Mouse (Mus musculus) neural tube, embryonic 13.5 days (tissue): ENCODE measurements around the gene Dab1. TPM values are rescaled to one million over a fixed set of nuclear protein-coding genes. Genes with fewer than 3 reads are reported as not detected.

Experiments used
- ATAC-seq: fragments of 200-750 bp; cut with Nextera tagmentation; 2 replicates; pipeline ENCODE4 v1.8.0; 2017; ENCODE audit warnings: low read depth, mild to moderate bottlenecking, moderate TSS enrichment, moderate library complexity
- H3K27ac ChIP-seq: fragments of 300-500 bp; sonication (generic); replicated peaks from 2 replicates; pipeline ENCODE4 v1.5.1; 2015; ENCODE audit warnings: moderate library complexity, mild to moderate bottlenecking, inconsistent platforms
- H3K27me3 ChIP-seq: fragments of 300-500 bp; sonication (generic); 2 replicates; pipeline ENCODE4 v1.6.1; 2015; ENCODE audit warnings: mild to moderate bottlenecking, inconsistent platforms
- H3K36me3 ChIP-seq: fragments of 300-500 bp; sonication (generic); 2 replicates; pipeline ENCODE4 v1.6.1; 2015; ENCODE audit warnings: mild to moderate bottlenecking, inconsistent platforms
- H3K4me1 ChIP-seq: fragments of 300-500 bp; sonication (generic); replicated peaks from 2 replicates; pipeline ENCODE4 v1.6.1; 2015; ENCODE audit warnings: inconsistent platforms
- H3K4me2 ChIP-seq: fragments of 300-500 bp; sonication (generic); 2 replicates; pipeline ENCODE4 v1.6.1; 2015; ENCODE audit warnings: inconsistent platforms, mild to moderate bottlenecking, moderate library complexity
- H3K4me3 ChIP-seq: fragments of 300-500 bp; sonication (generic); 2 replicates; pipeline ENCODE4 v1.5.1; 2015; ENCODE audit warnings: mild to moderate bottlenecking, inconsistent platforms
- H3K9ac ChIP-seq: fragments of 300-500 bp; sonication (generic); 2 replicates; pipeline ENCODE4 v1.6.1; 2015; ENCODE audit warnings: moderate library complexity, mild to moderate bottlenecking, inconsistent platforms
- H3K9me3 ChIP-seq: fragments of 300-500 bp; sonication (generic); 2 replicates; pipeline ENCODE4 v1.6.1; 2016; ENCODE audit warnings: inconsistent platforms
- WGBS: fragments of 180-500 bp; shearing (Covaris S2); methylation state at CpG from one replicate; pipeline ENCODE4 v1.1.7; 2015; 5-methylcytosine and 5-hydroxymethylcytosine counted together
- polyA plus RNA-seq: library from polyadenylated mRNA; unstranded; fragments of >200 nt; fragmentation: Nextera tagmentation; extraction: Ambion mirVana; gene quantifications from 2 replicates; pipeline ENCODE4 v1.2.1, GENCODE M21; 2015

The Dab1 gene
- polyA plus RNA-seq, 1 experiment from 2014 or later, result 46.6 TPM

DNA sequence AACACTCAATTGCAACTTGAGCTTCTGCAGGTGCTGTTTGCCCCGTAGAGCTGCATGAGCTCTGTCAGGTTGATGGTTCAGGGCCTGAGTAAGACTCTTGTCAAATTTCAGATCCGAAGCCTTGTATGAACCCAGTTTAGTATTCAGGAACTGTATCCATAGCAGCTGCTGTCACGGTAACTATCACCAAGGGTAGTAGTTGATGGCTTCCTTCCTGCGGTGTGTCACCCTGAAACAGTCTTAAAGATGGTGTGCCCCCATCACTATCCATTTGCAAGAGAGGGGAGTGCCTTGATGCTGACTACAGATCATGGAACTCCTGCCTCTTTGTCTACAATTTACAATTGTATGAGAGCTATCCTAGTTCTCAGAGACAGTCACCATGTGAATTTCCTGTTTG, 87.3 kb downstream of the Dab1 start:
- ATAC-seq, result no peak
- H3K36me3 ChIP-seq, result no peaks in the 10 kb centered on the region

DNA sequence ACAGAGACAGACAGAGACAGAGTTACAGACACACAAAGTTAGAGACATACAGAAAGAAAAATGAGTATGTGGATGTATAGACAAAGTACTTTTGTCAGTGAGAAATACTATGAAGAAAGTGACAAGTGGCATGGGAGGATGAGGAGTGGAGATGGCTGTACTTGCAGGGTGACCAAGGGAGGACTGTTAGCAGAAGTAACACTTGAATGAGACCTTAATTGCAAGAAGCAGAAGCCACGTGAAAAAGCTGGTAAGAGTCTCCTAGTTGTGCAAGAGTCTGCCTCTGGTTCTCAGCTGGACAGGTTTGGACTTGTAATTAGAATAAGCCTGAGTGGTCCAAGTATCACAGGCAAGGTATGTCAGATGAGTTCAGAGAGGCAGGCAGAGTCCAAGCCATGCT, 88.0 kb downstream of the Dab1 start:
- 63% methylated on average over 1 of the region's 1 CpGs for WGBS
- Histone ChIP-seq H3K27me3 (no peaks in the 10 kb centered on the region), H3K4me3 (no peak overlapping the region), H3K4me2 (no peak overlapping the region), H3K9me3 (no peaks in the 10 kb centered on the region), H3K4me1 (no peaks in the 10 kb centered on the region), H3K36me3 (no peaks in the 10 kb centered on the region), H3K27ac (no peak overlapping the region), H3K9ac (no peak overlapping the region)
- ATAC-seq, result no peak

More for the DNA sequence above, 87.3 kb downstream of the Dab1 start:
- no peaks in the 10 kb centered on the region for H3K27me3 ChIP-seq
- H3K4me1 ChIP-seq, result no peaks in the 10 kb centered on the region
- no peak overlapping the region for H3K9ac ChIP-seq
- 71% methylated on average over 4 of the region's 4 CpGs for WGBS
- H3K4me2 ChIP-seq, result no peak overlapping the region
- no peaks in the 10 kb centered on the region for H3K9me3 ChIP-seq
- H3K4me3 ChIP-seq, result no peak overlapping the region
- no peak overlapping the region for H3K27ac ChIP-seq

DNA sequence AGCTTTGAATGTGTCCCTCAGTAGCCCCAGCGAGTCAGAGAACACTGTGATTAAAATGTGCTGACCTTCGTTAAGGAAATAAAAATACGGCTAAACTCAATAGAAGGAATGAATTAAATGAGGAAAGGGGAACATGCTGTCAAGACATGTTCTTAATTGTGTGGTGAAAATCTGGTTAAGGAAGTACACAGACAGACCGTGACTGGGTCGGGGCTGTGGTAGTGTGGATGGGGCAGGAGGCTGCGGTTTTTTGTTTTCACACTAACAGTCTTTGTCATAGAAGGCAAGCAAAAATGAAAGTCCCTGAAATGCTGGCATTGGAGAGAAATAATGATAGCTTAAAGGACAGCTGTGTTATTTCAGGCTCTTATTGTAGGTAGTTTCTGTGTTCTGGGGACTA, 92.2 kb downstream of the Dab1 start:
- no peak overlapping the region for H3K4me3 ChIP-seq
- ATAC-seq, result no peak
- H3K9ac ChIP-seq, result no peak overlapping the region
- peaks cover 3% of the 10 kb centered on the region; the same call in 1 of the 2 replicates for H3K4me1 ChIP-seq
- no peaks in the 10 kb centered on the region for H3K27me3 ChIP-seq
- H3K9me3 ChIP-seq, result no peaks in the 10 kb centered on the region
- no peak overlapping the region for H3K27ac ChIP-seq
- H3K4me2 ChIP-seq, result no peak overlapping the region
- no peaks in the 10 kb centered on the region for H3K36me3 ChIP-seq
- 80% methylated on average over 6 of the region's 6 CpGs for WGBS

DNA sequence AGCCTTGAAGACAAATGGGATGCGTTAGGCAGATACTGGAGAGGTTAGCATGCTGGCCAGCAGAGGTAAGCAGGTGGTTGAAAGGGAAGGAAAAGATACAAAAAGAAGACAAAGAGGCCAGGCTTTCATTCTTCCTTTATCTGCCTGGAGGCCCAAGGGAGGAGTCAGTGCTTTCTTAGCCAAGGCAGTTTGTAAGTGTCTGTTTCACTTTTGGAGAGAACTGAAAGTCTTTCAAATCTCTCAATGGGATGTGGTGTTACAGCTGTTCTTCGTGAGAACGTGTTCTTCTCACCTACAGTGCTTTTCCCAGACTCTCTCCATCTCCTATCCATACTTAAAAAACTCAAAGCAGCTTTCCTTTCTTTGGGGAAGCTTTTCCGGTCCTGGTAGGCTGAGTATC, 94.8 kb downstream of the Dab1 start:
- Histone ChIP-seq H3K9me3 (no peaks in the 10 kb centered on the region), H3K4me3 (no peak overlapping the region), H3K9ac (no peak overlapping the region), H3K27ac (no peak overlapping the region), H3K4me1 (peaks cover 3% of the 10 kb centered on the region; the same call in 1 of the 2 replicates), H3K4me2 (no peak overlapping the region), H3K36me3 (no peaks in the 10 kb centered on the region), H3K27me3 (no peaks in the 10 kb centered on the region)
- ATAC-seq, result no peak
- WGBS, result 96% methylated on average over 4 of the region's 4 CpGs

DNA sequence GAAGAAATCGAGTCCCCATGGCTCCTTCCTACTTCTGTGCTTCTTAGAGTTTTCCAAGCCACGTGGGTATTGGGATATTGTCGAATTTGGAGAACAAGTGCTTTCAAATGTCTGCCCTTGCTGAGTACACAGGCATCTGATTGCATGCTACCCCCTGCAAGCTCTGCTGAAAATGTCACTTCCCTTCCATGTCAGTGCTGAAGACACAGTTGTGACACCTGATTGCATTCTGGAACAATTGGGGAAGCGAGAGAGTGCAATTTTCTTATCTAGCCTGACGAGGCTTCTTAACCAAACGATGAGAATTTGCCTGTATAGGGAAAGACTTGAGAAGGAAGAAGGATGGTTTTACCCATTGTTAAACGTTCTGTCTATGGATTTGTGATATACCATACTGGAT, 95.8 kb downstream of the Dab1 start:
- Histone ChIP-seq H3K36me3 (no peaks in the 10 kb centered on the region), H3K9ac (no peak overlapping the region), H3K4me1 (peaks cover 3% of the 10 kb centered on the region; the same call in 1 of the 2 replicates), H3K9me3 (no peaks in the 10 kb centered on the region), H3K27ac (no peak overlapping the region), H3K27me3 (no peaks in the 10 kb centered on the region), H3K4me2 (no peak overlapping the region), H3K4me3 (no peak overlapping the region)
- ATAC-seq, result no peak
- 81% methylated on average over 7 of the region's 7 CpGs for WGBS

DNA sequence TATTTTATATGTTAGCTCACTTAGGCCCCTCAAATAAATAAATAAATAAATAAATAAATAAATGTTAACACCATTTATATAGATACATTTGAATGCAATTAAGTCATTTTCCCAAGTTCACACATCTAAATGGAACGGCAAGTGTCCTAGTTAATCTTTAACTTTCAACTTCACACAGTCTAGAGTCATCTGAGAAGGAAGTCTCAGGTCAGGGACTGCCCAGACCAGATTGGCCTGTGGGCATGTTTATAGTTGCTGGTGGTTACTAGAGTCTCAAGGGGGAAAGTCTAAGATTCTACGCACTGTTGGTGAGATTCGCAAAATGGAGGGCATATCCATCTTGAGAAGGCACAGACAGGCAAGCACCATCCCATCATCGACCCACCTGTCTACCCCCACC, 96.4 kb downstream of the Dab1 start:
- H3K27me3 ChIP-seq, result no peaks in the 10 kb centered on the region
- WGBS, result 92% methylated on average over 4 of the region's 4 CpGs
- no peaks in the 10 kb centered on the region for H3K36me3 ChIP-seq
- peaks cover 3% of the 10 kb centered on the region; the same call in 1 of the 2 replicates for H3K4me1 ChIP-seq
- no peak overlapping the region for H3K4me2 ChIP-seq
- H3K9ac ChIP-seq, result no peak overlapping the region
- no peak overlapping the region for H3K27ac ChIP-seq
- H3K4me3 ChIP-seq, result no peak overlapping the region
- no peak for ATAC-seq
- no peaks in the 10 kb centered on the region for H3K9me3 ChIP-seq

DNA sequence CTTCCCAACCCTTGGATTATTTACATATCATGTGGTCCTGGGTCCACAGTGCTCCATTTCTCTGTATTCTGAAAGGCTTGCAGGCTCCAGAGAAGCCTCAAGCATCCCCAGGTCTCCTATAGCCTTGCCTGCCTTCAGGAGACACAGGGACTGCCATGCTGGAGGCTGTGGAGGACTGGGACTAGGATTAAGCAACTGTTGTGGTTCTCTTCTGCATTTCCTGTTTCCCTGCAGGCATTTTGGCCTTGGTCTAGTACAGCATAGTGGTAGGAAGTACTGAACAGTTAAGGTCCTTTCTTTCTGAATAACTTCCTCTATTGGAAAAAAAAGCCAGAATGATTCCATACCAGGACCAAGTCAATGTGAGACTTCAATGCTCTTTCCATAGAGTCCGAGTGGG, 103.6 kb downstream of the Dab1 start:
- WGBS, result 87% methylated on average over 1 of the region's 1 CpGs
- H3K9me3 ChIP-seq, result no peaks in the 10 kb centered on the region
- ATAC-seq, result no peak

DNA sequence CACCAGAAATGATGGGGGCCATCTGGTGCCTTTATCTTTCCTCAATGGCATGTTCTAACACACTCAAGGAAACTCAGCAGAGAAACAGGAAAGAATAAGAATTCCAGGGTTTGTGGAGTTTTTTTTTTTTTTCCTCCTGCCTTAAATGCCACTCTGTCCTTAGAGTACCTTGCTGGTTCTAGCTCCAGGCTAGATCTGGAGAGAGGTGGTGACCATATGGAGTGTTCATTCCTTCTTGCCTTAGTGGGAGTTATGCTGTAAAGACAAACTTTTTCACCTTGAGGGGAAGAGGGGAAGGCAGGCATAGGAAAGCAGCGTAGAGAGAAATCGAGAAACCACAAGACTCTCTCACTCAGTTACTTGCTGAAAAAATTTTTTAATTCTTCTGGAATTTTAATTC, 107.3 kb downstream of the Dab1 start:
- no peak for ATAC-seq
- Histone ChIP-seq H3K36me3 (no peaks in the 10 kb centered on the region), H3K4me1 (no peaks in the 10 kb centered on the region), H3K9ac (no peak overlapping the region), H3K27me3 (no peaks in the 10 kb centered on the region), H3K9me3 (no peaks in the 10 kb centered on the region), H3K4me2 (no peak overlapping the region), H3K27ac (no peak overlapping the region), H3K4me3 (no peak overlapping the region)
- 92% methylated on average over 2 of the region's 2 CpGs for WGBS

More for the DNA sequence above, 103.6 kb downstream of the Dab1 start:
- H3K4me2 ChIP-seq, result no peak overlapping the region
- H3K27ac ChIP-seq, result no peak overlapping the region
- no peaks in the 10 kb centered on the region for H3K36me3 ChIP-seq
- H3K9ac ChIP-seq, result no peak overlapping the region
- H3K4me3 ChIP-seq, result no peak overlapping the region
- H3K27me3 ChIP-seq, result no peaks in the 10 kb centered on the region
- no peaks in the 10 kb centered on the region for H3K4me1 ChIP-seq

DNA sequence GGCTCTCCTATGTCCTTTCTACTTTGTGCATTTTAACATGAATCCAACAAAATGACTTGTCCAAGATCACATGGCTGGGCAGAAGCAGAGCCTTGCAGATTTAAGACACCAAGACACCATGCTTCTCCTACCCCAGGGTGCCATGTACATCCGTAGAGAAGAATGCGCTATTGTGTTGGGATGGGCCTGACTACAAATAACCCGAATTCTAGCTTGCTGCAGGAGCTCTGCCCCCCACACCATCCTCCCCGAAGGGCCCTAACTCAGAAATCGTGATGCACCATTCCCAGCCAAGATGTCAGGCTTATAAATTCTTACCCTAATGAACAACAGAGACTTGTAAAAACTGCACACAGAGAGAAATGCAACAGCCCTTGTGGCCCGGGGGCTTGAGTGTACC, 118.0 kb downstream of the Dab1 start:
- H3K36me3 ChIP-seq, result no peaks in the 10 kb centered on the region
- WGBS, result 49% methylated on average over 6 of the region's 6 CpGs

DNA sequence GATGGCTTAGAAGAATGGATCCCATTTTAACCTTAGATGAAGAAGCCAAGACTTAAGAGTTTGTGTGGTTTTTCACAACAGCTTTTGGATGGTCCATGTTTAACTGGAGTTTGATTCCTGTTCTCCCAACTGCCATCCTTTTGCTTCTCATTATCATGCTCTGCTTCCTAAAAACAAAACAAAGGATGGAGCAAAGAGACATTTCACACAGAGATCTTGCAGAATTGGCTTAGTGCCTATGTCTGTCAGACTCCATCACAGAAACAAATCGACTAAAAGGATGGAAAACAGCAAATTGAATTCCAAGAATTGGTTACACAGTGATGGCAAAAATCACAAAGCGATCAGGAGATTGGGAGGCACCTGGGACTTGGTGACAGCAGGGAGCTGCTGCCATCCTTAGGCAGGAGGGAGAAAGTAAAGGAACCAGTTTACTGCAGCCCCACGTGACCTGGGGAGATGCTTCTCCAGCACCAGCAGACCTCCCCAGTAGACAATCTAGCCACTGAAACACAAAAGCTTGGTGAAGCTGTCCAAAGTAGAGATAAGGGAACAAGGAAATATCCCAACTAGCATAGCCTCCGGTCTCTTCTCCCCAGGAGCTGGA, 132.2 kb downstream of the Dab1 start:
- Histone ChIP-seq H3K9me3 (no peaks in the 10 kb centered on the region), H3K36me3 (no peaks in the 10 kb centered on the region), H3K27me3 (no peaks in the 10 kb centered on the region), H3K4me3 (no peak overlapping the region), H3K4me1 (0 out of 2 replicates have a peak, but pooled peaks cover 4% of the 10 kb centered on the region), H3K27ac (no peak overlapping the region), H3K9ac (no peak overlapping the region), H3K4me2 (no peak overlapping the region)
- no peak for ATAC-seq
- WGBS, result 60% methylated on average over 4 of the region's 4 CpGs

More for the DNA sequence above, 118.0 kb downstream of the Dab1 start:
- Histone ChIP-seq H3K9me3 (no peaks in the 10 kb centered on the region), H3K4me3 (no peak overlapping the region), H3K27ac (no peak overlapping the region), H3K9ac (no peak overlapping the region), H3K27me3 (no peaks in the 10 kb centered on the region), H3K4me2 (no peak overlapping the region), H3K4me1 (no peaks in the 10 kb centered on the region)
- ATAC-seq, result no peak

DNA sequence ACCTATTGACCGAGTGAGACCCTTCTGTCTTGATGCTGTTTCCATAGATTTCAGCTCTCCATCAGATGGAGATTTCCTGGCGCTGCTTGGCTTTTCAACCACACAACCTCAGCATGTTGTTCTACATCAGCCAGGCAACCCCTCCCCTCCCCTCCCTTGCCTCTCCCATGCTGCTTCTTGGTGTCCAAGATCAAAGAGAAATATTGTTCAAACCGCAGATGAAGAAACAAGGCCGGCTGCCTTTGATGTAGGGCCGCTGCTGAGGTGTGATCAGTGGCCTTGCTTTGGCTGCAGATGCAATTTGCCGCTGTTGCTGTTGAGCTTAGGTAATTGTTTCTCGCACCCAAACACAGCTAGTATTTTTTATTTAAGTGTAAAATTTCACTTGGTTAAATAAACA, 135.4 kb downstream of the Dab1 start:
- Histone ChIP-seq H3K4me3 (no peak overlapping the region), H3K27ac (no peak overlapping the region), H3K4me2 (no peak overlapping the region), H3K36me3 (no peaks in the 10 kb centered on the region), H3K9me3 (no peaks in the 10 kb centered on the region), H3K4me1 (0 out of 2 replicates have a peak, but pooled peaks cover 7% of the 10 kb centered on the region), H3K27me3 (no peaks in the 10 kb centered on the region), H3K9ac (no peak overlapping the region)
- 66% methylated on average over 7 of the region's 7 CpGs for WGBS
- ATAC-seq, result no peak

DNA sequence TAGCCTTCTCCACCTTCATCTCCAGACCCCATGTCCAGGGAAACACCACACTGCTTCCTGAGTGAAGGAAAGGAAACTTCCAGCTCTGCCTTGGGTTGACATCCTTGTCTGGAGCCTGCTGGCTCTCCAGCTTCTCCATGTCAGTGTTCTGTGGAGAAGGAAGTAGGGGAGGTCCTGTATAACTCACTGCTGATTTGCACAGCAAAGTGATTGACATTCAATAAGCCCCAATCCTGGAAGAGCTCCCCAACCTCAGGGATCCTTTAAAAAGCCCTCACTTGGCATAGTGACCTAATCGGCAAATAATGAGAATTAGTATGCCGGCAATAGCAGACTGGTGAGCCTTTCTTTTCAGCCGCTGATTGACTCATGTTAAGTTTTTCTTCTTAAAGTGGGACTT, 138.1 kb downstream of the Dab1 start:
- ATAC-seq, result no peak
- H3K4me1 ChIP-seq, result 0 out of 2 replicates have a peak, but pooled peaks cover 7% of the 10 kb centered on the region
- no peaks in the 10 kb centered on the region for H3K36me3 ChIP-seq
- no peaks in the 10 kb centered on the region for H3K9me3 ChIP-seq
- WGBS, result 47% methylated on average over 3 of the region's 3 CpGs
- H3K9ac ChIP-seq, result no peak overlapping the region
- no peaks in the 10 kb centered on the region for H3K27me3 ChIP-seq
- no peak overlapping the region for H3K4me3 ChIP-seq
- no peak overlapping the region for H3K27ac ChIP-seq
- H3K4me2 ChIP-seq, result no peak overlapping the region

DNA sequence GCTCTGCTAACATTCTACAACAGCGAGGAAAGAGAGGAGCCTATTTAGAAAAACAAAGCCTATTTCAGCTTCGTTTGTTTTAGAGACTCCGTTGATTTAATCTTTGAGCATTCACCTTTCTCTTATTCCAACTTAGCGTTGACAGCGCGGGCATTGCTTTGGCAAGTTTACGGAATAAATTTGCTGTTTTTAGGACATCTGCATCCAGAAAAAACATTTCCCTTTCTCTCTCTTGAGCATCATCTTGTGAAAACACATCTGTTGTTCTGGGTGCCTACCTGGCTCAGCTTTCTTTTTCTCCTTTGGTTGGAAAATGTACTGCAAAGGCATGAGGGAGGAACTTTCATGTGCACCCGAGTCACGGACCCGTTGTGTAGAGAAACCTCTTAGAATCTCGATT, 143.3 kb downstream of the Dab1 start:
- H3K9me3 ChIP-seq, result no peaks in the 10 kb centered on the region
- H3K27me3 ChIP-seq, result no peaks in the 10 kb centered on the region; the same call in 1 of the 2 replicates
- H3K36me3 ChIP-seq, result no peaks in the 10 kb centered on the region
- no peak overlapping the region for H3K27ac ChIP-seq
- no peak overlapping the region for H3K4me2 ChIP-seq
- WGBS, result 90% methylated on average over 11 of the region's 11 CpGs
- no peak overlapping the region for H3K4me3 ChIP-seq
- ATAC-seq, result no peak
- no peak overlapping the region for H3K9ac ChIP-seq
- H3K4me1 ChIP-seq, result 0 out of 2 replicates have a peak, but pooled peaks cover 3% of the 10 kb centered on the region
